Mouse (Mus musculus) liver, embryonic 14.5 days (tissue): ENCODE data around the gene Olfr1339. TPM values are rescaled to one million over a fixed set of nuclear protein-coding genes. Genes with fewer than 3 reads are reported as not detected.

Experiments
- ATAC-seq: fragments of 200-750 bp; cut with Nextera tagmentation; 2 replicates; pipeline ENCODE4 v1.8.0; 2017; ENCODE audit warnings: moderate number of reproducible peaks, mild to moderate bottlenecking, moderate library complexity; ENCODE audit not compliant: insufficient read depth
- DNase-seq, 3 experiments: peaks; one replicate each; pipeline ENCODE4 v3.0.0-alpha.2; 2012 to 2013; ENCODE audit warnings: low read depth in 3 of 3, low spot score in 3 of 3
- H3K27ac ChIP-seq: fragments of 300-500 bp; sonication (generic); 2 replicates; pipeline ENCODE4 v1.5.1; 2014; ENCODE audit warnings: moderate library complexity, mild to moderate bottlenecking, control low read depth, inconsistent platforms
- H3K27me3 ChIP-seq: fragments of 300-500 bp; sonication (generic); 2 replicates; pipeline ENCODE4 v1.6.1; 2014; ENCODE audit warnings: mild to moderate bottlenecking, low read length, moderate library complexity; ENCODE audit not compliant: control insufficient read depth, insufficient read depth
- H3K36me3 ChIP-seq: fragments of 300-500 bp; sonication (generic); replicated peaks from 2 replicates; pipeline ENCODE4 v1.6.1; 2014; ENCODE audit warnings: low read depth; ENCODE audit not compliant: control insufficient read depth, insufficient read depth
- H3K4me1 ChIP-seq, 2 experiments: fragments of 200-500 bp in 1 of 2; fragments of 300-500 bp in 1 of 2; sonication (generic) in 1 of 2; replicated peaks; 2 replicates each; pipeline ENCODE4 v1.6.1; 2012 to 2014; ENCODE audit warnings: antibody characterized with exemption in 1 of 2, inconsistent platforms in 1 of 2, low read length in 1 of 2; ENCODE audit not compliant: control insufficient read depth in 2 of 2, insufficient read depth in 2 of 2
- H3K4me2 ChIP-seq: fragments of 300-500 bp; sonication (generic); 2 replicates; pipeline ENCODE4 v1.6.1; 2014; ENCODE audit warnings: low read depth, mild to moderate bottlenecking, control low read depth, moderate library complexity
- H3K4me3 ChIP-seq, 2 experiments: fragments of 200-500 bp in 1 of 2; fragments of 300-500 bp in 1 of 2; sonication (generic) in 1 of 2; 2 replicates each; pipeline ENCODE4 v1.5.1; 2012 to 2014; ENCODE audit warnings: low read depth in 2 of 2, low read length in 2 of 2, mild to moderate bottlenecking in 2 of 2, control low read depth in 1 of 2, inconsistent platforms in 1 of 2, moderate library complexity in 1 of 2; ENCODE audit not compliant: insufficient read depth in 1 of 2
- H3K9ac ChIP-seq: fragments of 300-500 bp; sonication (generic); replicated peaks from 2 replicates; pipeline ENCODE4 v1.6.1; 2014; ENCODE audit warnings: mild to moderate bottlenecking, control low read depth, moderate library complexity
- H3K9me3 ChIP-seq: fragments of 300-500 bp; sonication (generic); 2 replicates; pipeline ENCODE4 v1.6.1; 2016; ENCODE audit warnings: low read length, mixed read lengths; ENCODE audit not compliant: control insufficient read depth
- CTCF ChIP-seq: IDR thresholded peaks from 2 replicates; pipeline ENCODE4 v1.5.1; 2016; ENCODE audit warnings: antibody characterized with exemption, low read depth, control low read depth
- EP300 ChIP-seq: IDR thresholded peaks from 2 replicates; pipeline ENCODE4 v1.6.1; 2016; ENCODE audit warnings: antibody characterized with exemption, low read depth
- WGBS: fragments of 180-500 bp; shearing (Covaris S2); extraction: QIAGEN DNeasy Blood & Tissue Kit; methylation state at CpG from one replicate; pipeline ENCODE4 v1.1.7; 2014; ENCODE audit not compliant: insufficient replicate concordance; 5-methylcytosine and 5-hydroxymethylcytosine counted together
- polyA plus RNA-seq, 2 experiments: library from polyadenylated mRNA; depleted of rRNA in 1 of 2; stranded (reverse) in 1 of 2; unstranded in 1 of 2; fragments of >200 nt; fragmentation: Nextera tagmentation in 1 of 2; extraction: Ambion mirVana in 1 of 2; gene quantifications; 2 replicates each; pipeline versions ENCODE4 v1.2.1 to v1.2.3; 2012 to 2014

Olfr1339 gene
- polyA plus RNA-seq, 2 experiments: not detected

GRCm38 (mm10) chr4:118708086-118708485 is 23.9 kb upstream of the Olfr1339 start:
- no peaks in the 10 kb centered on the region for H3K4me1 ChIP-seq
- 60% methylated on average over 5 of the region's 5 CpGs for WGBS
- no peaks in the 10 kb centered on the region for H3K9me3 ChIP-seq
- H3K4me3 ChIP-seq: no peak overlapping the region
- no peak overlapping the region for H3K4me2 ChIP-seq
- ATAC-seq (no peak), DNase-seq (no peak)
- TF ChIP-seq EP300: no peak
- TF ChIP-seq CTCF: no peak
- H3K27ac ChIP-seq: no peak overlapping the region
- no peak overlapping the region for H3K9ac ChIP-seq
- no peaks in the 10 kb centered on the region for H3K27me3 ChIP-seq
- no peaks in the 10 kb centered on the region for H3K36me3 ChIP-seq

- WGBS: 57% methylated on average over 1 of the region's 1 CpGs
- no peak for ATAC-seq
- Histone ChIP-seq H3K27me3 (no peaks in the 10 kb centered on the region), H3K4me1 (no peaks in the 10 kb centered on the region), H3K4me3 (no peak overlapping the region), H3K27ac (no peak overlapping the region), H3K9ac (no peak overlapping the region), H3K4me2 (no peak overlapping the region), H3K36me3 (no peaks in the 10 kb centered on the region), H3K9me3 (no peaks in the 10 kb centered on the region)
- TF ChIP-seq CTCF (no peak), EP300 (no peak)
- DNase-seq: no peak
Measured at GRCm38 (mm10) chr4:118711656-118712055, 20.3 kb upstream of the Olfr1339 start.

- H3K4me3 ChIP-seq: no peak within 1 kb of the TSS
- ATAC-seq: no peak
- no peaks in the 10 kb centered on the region for H3K36me3 ChIP-seq
- no peak within 1 kb of the TSS for H3K9ac ChIP-seq
- H3K4me1 ChIP-seq: no peaks in the 10 kb centered on the region
- no peaks in the 10 kb centered on the region for H3K27me3 ChIP-seq
- DNase-seq: no peak
- no peak within 1 kb of the TSS for H3K27ac ChIP-seq
- no peak for TF ChIP-seq EP300
- no peak for TF ChIP-seq CTCF
- H3K4me2 ChIP-seq: no peak within 1 kb of the TSS
- no peaks in the 10 kb centered on the region for H3K9me3 ChIP-seq
Measured at GRCm38 (mm10) chr4:118719838-118720237, 12.1 kb upstream of the Olfr1339 start, which contains the start of gene Olfr1340. Olfr1340 (plus strand) TSS chr4:118720138.

- 35% methylated on average over 10 of the region's 10 CpGs for WGBS
- Histone ChIP-seq H3K27me3 (no peaks in the 10 kb centered on the region), H3K27ac (no peak overlapping the region), H3K4me3 (no peak overlapping the region), H3K4me2 (no peak overlapping the region), H3K36me3 (no peaks in the 10 kb centered on the region), H3K9me3 (no peaks in the 10 kb centered on the region), H3K4me1 (no peaks in the 10 kb centered on the region), H3K9ac (no peak overlapping the region)
- ATAC-seq (no peak), DNase-seq (no peak)
- no peak for TF ChIP-seq CTCF
- TF ChIP-seq EP300: no peak
Measured at GRCm38 (mm10) chr4:118721742-118722483, 10.1 kb upstream of the Olfr1339 start.

- DNase-seq: no peak
- Histone ChIP-seq H3K9me3 (no peaks in the 10 kb centered on the region), H3K27ac (no peak overlapping the region), H3K4me3 (no peak overlapping the region), H3K36me3 (no peaks in the 10 kb centered on the region), H3K27me3 (no peaks in the 10 kb centered on the region), H3K9ac (no peak overlapping the region), H3K4me2 (no peak overlapping the region), H3K4me1 (no peaks in the 10 kb centered on the region)
- TF ChIP-seq CTCF: no peak
- TF ChIP-seq EP300: no peak
- 45% methylated on average over 3 of the region's 3 CpGs for WGBS
- no peak for ATAC-seq
Measured at GRCm38 (mm10) chr4:118739574-118739973, 7.6 kb downstream of the Olfr1339 start.
